ENCODE assay signal across 8 mouse cellular contexts in the genomic region with DNA sequence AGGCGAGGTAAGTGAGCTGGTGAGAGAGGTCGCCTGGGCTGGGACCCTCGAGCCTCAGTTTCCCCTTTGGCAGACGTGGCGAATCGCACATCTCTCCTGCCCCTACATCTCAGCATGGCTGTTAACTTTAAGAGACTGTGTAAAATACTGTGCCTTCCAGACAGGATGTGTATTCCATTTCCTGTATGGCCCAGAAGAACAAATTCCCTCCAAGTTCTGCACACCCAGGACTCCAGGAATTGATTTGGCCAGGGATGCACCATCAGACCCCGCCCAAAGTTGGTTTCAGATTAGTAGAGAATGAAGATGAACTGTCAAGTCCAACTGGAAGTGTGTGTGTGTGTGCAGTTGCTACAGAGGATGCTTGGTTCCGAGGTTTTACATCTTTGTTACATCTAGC. TPM values are rescaled to one million over a fixed set of nuclear protein-coding genes. Genes with fewer than 3 reads are reported as not detected.
A peak's percentile ranks its signal among the peaks of the same experiment; 100 is the strongest.
DNase-seq lines count a peak whose midpoint lies in the region; ATAC-seq and TF ChIP-seq lines count a peak whose summit lies in the region.

No protein-coding gene starts in this region.

- peak overlapping the region; percentile 74 for H3K4me2 ChIP-seq in CH12.LX (ENCODE audit: insufficient read depth, low read depth, poor library complexity, severe bottlenecking)
- H3K4me2 ChIP-seq in forebrain, embryonic 11.5 days (ENCODE audit: low read depth, low read length, severe bottlenecking), result peak overlapping the region; percentile 61
- peak overlapping the region; percentile 81 for H3K4me2 ChIP-seq in liver, embryonic 14.5 days (ENCODE audit: low read depth)

- H3K9me3 ChIP-seq in CH12.LX (replicated peaks; ENCODE audit: low read length), result no peaks in the 10 kb centered on the region
- H3K9me3 ChIP-seq in forebrain, embryonic 11.5 days (ENCODE audit: control insufficient read depth, low read length), result no peaks in the 10 kb centered on the region
- H3K9me3 ChIP-seq in liver, embryonic 14.5 days (ENCODE audit: control insufficient read depth, low read length), result no peaks in the 10 kb centered on the region

- 9% methylated on average over 8 of the region's 8 CpGs for WGBS in forebrain, embryonic 11.5 days
- WGBS in liver, embryonic 14.5 days (ENCODE audit: insufficient replicate concordance), result 7% methylated on average over 8 of the region's 8 CpGs

- peaks cover 27% of the 10 kb centered on the region for H3K79me2 ChIP-seq in CH12.LX (replicated peaks; ENCODE audit: control insufficient read depth, extremely low read depth, insufficient read depth, poor library complexity, severe bottlenecking)

- H3K27me3 ChIP-seq in CH12.LX (replicated peaks), result no peaks in the 10 kb centered on the region
- no peaks in the 10 kb centered on the region for H3K27me3 ChIP-seq in forebrain, embryonic 11.5 days (ENCODE audit: control insufficient read depth, insufficient read depth, low read length)
- H3K27me3 ChIP-seq in liver, embryonic 14.5 days (ENCODE audit: control insufficient read depth, insufficient read depth, low read length), result no peaks in the 10 kb centered on the region

- dilution Hi-C loops in CH12.LX (cut with MboI; ENCODE audit: extremely low pct_ligation_motif_present, extremely low pct_unique_long_range_greater_than_20kb, low sequenced_read_pairs), result no loop called here

- in situ Hi-C loops in CH12.LX (cut with MboI; ENCODE audit: low pct_ligation_motif_present, low pct_unique_long_range_greater_than_20kb, low sequenced_read_pairs), result no loop called here

- peak overlapping the region; percentile 40; the same call in 1 of the 2 replicates for H3K27ac ChIP-seq in CH12.LX (ENCODE audit: insufficient read depth, low read depth)
- peak overlapping the region; percentile 63 for H3K27ac ChIP-seq in forebrain, embryonic 11.5 days (ENCODE audit: low read depth, low read length)
- peak overlapping the region; percentile 48 for H3K27ac ChIP-seq in liver, embryonic 14.5 days

- ATAC-seq in frontal cortex, adult (ENCODE audit: low TSS enrichment), result peak; percentile 29
- ATAC-seq in forebrain, embryonic 11.5 days (replicated peaks; ENCODE audit: low FRiP score), result no peak
- ATAC-seq in liver, embryonic 14.5 days (ENCODE audit: insufficient read depth), result no peak

- TF ChIP-seq POLR2A in CH12.LX (IDR thresholded peaks at IDR 0.05; ENCODE audit: low read depth, low read length), result no peak

- DNase-seq in frontal cortex, postnatal 25 days (ENCODE audit: low spot score in 2 of 2), result no peak
- DNase-seq in CH12.LX (ENCODE audit: extremely low read depth), result peak; percentile 14
- no peak for DNase-seq in forebrain, embryonic 11.5 days (ENCODE audit: low spot score)
- peak in 1 of 3 experiments; percentile 11 for DNase-seq in liver, embryonic 14.5 days (ENCODE audit: low read depth in 3 of 3, low spot score in 3 of 3)
- DNase-seq in urinary bladder, postnatal 14 days (ENCODE audit: low spot score), result no peak
- DNase-seq in ovary, postnatal 10 days (ENCODE audit: low spot score), result no peak
- no peak for DNase-seq in adrenal gland, adult 8-10 months

- TF ChIP-seq EP300 in CH12.LX (IDR thresholded peaks at IDR 0.05; ENCODE audit: low read length), result no peak
- TF ChIP-seq EP300 in liver, embryonic 14.5 days (IDR thresholded peaks at IDR 0.05; ENCODE audit: low read depth), result no peak

- peak overlapping the region; percentile 74 for H3K9ac ChIP-seq in CH12.LX (ENCODE audit: insufficient read depth, low read depth)
- peak overlapping the region; percentile 93 for H3K9ac ChIP-seq in forebrain, embryonic 11.5 days (ENCODE audit: low read length)
- peak overlapping the region; percentile 76 for H3K9ac ChIP-seq in liver, embryonic 14.5 days (replicated peaks)

- no peak for TF ChIP-seq RAD21 in CH12.LX (IDR thresholded peaks at IDR 0.05; ENCODE audit: low read depth, low read length)

- TF ChIP-seq CTCF in CH12.LX (conservative IDR thresholded peaks at IDR 0.05 in 1 of 2, IDR thresholded peaks at IDR 0.05 in 1 of 2; ENCODE audit: low read depth in 2 of 2, low read length in 2 of 2), result no peak
- TF ChIP-seq CTCF in liver, embryonic 14.5 days (IDR thresholded peaks at IDR 0.05; ENCODE audit: low read depth), result no peak

- peaks cover 12 to 30% of the 10 kb centered on the region in 2 experiments for H3K36me3 ChIP-seq in CH12.LX (replicated peaks in 1 of 2; ENCODE audit: control insufficient read depth in 1 of 2, insufficient read depth in 1 of 2, low read length in 1 of 2)
- peaks cover 2% of the 10 kb centered on the region; the same call in 1 of the 2 replicates for H3K36me3 ChIP-seq in forebrain, embryonic 11.5 days (ENCODE audit: control insufficient read depth, insufficient read depth, low read length)
- H3K36me3 ChIP-seq in liver, embryonic 14.5 days (replicated peaks; ENCODE audit: control insufficient read depth, insufficient read depth, low read depth), result no peaks in the 10 kb centered on the region; the same call in 1 of the 2 replicates

- peak overlapping the region; percentile 85 to 97 (median 92) for H3K4me3 ChIP-seq in CH12.LX (replicated peaks in 1 of 3; ENCODE audit: low read depth in 2 of 3, low read length in 2 of 3, poor library complexity in 1 of 3)
- H3K4me3 ChIP-seq in forebrain, embryonic 11.5 days (ENCODE audit: low read depth, low read length), result peak overlapping the region; percentile 74
- H3K4me3 ChIP-seq in liver, embryonic 14.5 days (ENCODE audit: insufficient read depth in 1 of 2, low read depth in 2 of 2, low read length in 2 of 2), result peak overlapping the region; percentile 62

- peaks cover 2 to 25% of the 10 kb centered on the region in 2 experiments; a peak in 3 of 4 replicates for H3K4me1 ChIP-seq in CH12.LX (ENCODE audit: control insufficient read depth in 1 of 2, insufficient read depth in 2 of 2)
- no peaks in the 10 kb centered on the region for H3K4me1 ChIP-seq in forebrain, embryonic 11.5 days (replicated peaks; ENCODE audit: control insufficient read depth, insufficient read depth, low read length)
- H3K4me1 ChIP-seq in liver, embryonic 14.5 days (replicated peaks; ENCODE audit: control insufficient read depth in 2 of 2, insufficient read depth in 2 of 2, low read length in 1 of 2), result peaks cover 15 to 16% of the 10 kb centered on the region in 2 experiments

TF ChIP-seq in CH12.LX, 34 proteins besides CTCF, POLR2A, EP300 and RAD21:
- TF ChIP-seq ZKSCAN1 (IDR thresholded peaks at IDR 0.05; ENCODE audit: borderline replicate concordance, low read depth, low read length) (no peak), SIN3A (IDR thresholded peaks at IDR 0.05; ENCODE audit: low read length) (peak; percentile 17), CHD2 (IDR thresholded peaks at IDR 0.05; ENCODE audit: low read length) (no peak)

RNA-seq across cellular contexts. Expression of a gene that starts 0.6 kb away (rescaled TPM):
- total RNA-seq in CH12.LX (2012; rRNA removed), result 66.4 and 76.6 TPM in 2 replicates
- total RNA-seq in CH12.LX (2014; rRNA removed), result 85.6 and 110 TPM in 2 replicates
- 87.0 and 115 TPM in 2 replicates for polyA plus RNA-seq in CH12.LX (2012; ENCODE audit: insufficient read length, low read depth)
- polyA plus RNA-seq in forebrain, embryonic 11.5 days (2014; fragmentation: Nextera tagmentation; extraction: Ambion mirVana), result 119 and 124 TPM in 2 replicates
- 10.9 and 23.3 TPM in 2 replicates for polyA plus RNA-seq in liver, embryonic 14.5 days (2012; rRNA removed)
- 26.9 and 29.8 TPM in 2 replicates for polyA plus RNA-seq in liver, embryonic 14.5 days (2014; fragmentation: Nextera tagmentation; extraction: Ambion mirVana)
- 10 to 100 TPM; 54.9 to 94.2 (median 76.5) TPM for total RNA-seq in adrenal gland, adult 8-10 months (2022)

RNA-seq across cellular contexts. Expression of a gene that starts 59.2 kb away (rescaled TPM):
- 14.3 and 14.8 TPM in 2 replicates for total RNA-seq in CH12.LX (2012; rRNA removed)
- total RNA-seq in CH12.LX (2014; rRNA removed), result 18.9 and 21.0 TPM in 2 replicates
- polyA plus RNA-seq in CH12.LX (2012; ENCODE audit: insufficient read length, low read depth), result 14.3 and 17.2 TPM in 2 replicates
- polyA plus RNA-seq in forebrain, embryonic 11.5 days (2014; fragmentation: Nextera tagmentation; extraction: Ambion mirVana), result 20.7 and 24.8 TPM in 2 replicates
- 4.4 and 5.9 TPM in 2 replicates for polyA plus RNA-seq in liver, embryonic 14.5 days (2012; rRNA removed)
- 5.8 and 6.2 TPM in 2 replicates for polyA plus RNA-seq in liver, embryonic 14.5 days (2014; fragmentation: Nextera tagmentation; extraction: Ambion mirVana)
- 10 to 100 TPM; 12.1 to 17.7 (median 14.3) TPM for total RNA-seq in adrenal gland, adult 8-10 months (2022)
